Mouse (Mus musculus): ENCODE data around the gene Ear14. TPM values are rescaled to one million over a fixed set of nuclear protein-coding genes. Genes with fewer than 3 reads are reported as not detected.
"Not testable (repeated sequence)": the region's sequence is repeated elsewhere in the genome, so short reads cannot be mapped to it uniquely, and the experiment has no call there.

Ear14 gene
- polyA plus RNA-seq, 1 experiment from 2014 or later = not detected

DNA sequence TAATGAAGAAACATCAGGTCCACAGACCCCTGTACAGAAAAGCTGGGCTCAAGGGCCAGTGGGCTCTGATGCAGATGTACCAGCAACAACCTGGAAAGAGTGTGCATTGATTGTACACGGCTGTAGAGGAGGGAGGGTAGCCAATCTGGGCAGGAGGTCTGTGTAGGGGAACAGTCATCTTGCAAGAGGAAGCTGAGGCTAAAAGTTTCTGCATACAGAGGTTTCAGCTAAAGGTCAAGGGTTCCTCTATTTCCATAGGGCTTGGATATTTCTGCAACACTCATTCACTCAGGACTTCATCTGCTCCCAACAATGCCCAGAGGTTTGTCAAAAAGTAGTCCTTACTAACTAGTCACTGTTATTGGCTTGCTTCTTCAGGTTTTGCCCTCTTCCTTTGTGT lies 34.3 kb downstream of the Ear14 start:
- H3K27ac ChIP-seq (ENCODE audit: low read depth, low read length); ATAC-seq; DNase-seq (ENCODE audit: low spot score); H3K4me3 ChIP-seq (ENCODE audit: low read depth, low read length); H3K4me1 ChIP-seq (ENCODE audit: control insufficient read depth, insufficient read depth, low read length); H3K4me2 ChIP-seq (ENCODE audit: low read length); H3K27me3 ChIP-seq (replicated peaks; ENCODE audit: control insufficient read depth, insufficient read depth, low read length); H3K36me3 ChIP-seq (ENCODE audit: control insufficient read depth, insufficient read depth, low read length); H3K9me3 ChIP-seq (replicated peaks; ENCODE audit: control insufficient read depth, low read length); H3K9ac ChIP-seq (ENCODE audit: low read length): not testable (repeated sequence)
- 92% methylated on average over 1 of the region's 1 CpGs for WGBS

DNA sequence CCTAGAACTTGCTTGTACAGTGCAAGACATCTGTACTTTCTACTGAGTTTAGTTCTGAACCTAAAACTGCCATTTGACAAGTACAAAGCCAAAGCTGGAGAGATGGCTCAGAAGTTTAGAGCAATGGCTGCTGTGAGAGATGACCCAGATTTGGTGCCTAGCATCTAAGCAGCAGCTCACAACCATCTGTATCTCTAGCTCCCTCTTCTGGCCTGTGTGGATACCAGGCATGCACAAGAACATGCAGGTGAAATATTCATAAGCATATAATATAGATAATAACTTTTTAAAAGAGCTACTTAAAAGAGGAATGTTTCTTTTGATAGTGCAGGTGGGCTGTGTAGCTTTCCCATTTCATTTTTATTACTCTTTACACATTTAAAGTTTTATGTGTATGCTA lies 37.7 kb downstream of the Ear14 start:
- H3K9me3 ChIP-seq (replicated peaks; ENCODE audit: control insufficient read depth, low read length) = no peaks in the 10 kb centered on the region
- ATAC-seq (no peak), DNase-seq (ENCODE audit: low spot score) (peak; percentile 61)
- H3K4me2 ChIP-seq (ENCODE audit: low read length) = no peak overlapping the region
- H3K27me3 ChIP-seq (replicated peaks; ENCODE audit: control insufficient read depth, insufficient read depth, low read length) = no peaks in the 10 kb centered on the region
- no peaks in the 10 kb centered on the region for H3K36me3 ChIP-seq (ENCODE audit: control insufficient read depth, insufficient read depth, low read length)
- no peak overlapping the region for H3K4me3 ChIP-seq (ENCODE audit: low read depth, low read length)
- H3K27ac ChIP-seq (ENCODE audit: low read depth, low read length) = no peak overlapping the region
- no peak overlapping the region for H3K9ac ChIP-seq (ENCODE audit: low read length)
- H3K4me1 ChIP-seq (ENCODE audit: control insufficient read depth, insufficient read depth, low read length) = no peaks in the 10 kb centered on the region

DNA sequence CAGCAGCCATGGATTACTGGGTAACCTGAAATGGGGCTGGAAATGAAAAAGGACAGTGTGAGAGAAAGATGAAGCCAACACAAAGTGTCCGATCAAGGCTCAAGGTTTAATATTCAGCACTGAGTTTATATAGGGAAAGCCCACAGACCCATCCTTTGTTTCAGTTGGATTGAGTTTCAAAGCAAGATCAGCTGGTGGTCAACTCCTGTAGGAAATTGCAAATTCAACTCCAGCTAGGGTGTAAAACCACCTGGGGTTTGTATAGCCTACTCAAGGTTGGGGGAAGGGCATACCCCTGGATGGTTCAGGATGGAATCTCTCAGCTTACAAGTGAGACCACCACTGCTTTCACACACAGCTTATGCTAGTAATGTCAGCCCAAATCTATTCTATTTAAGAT lies 44.5 kb downstream of the Ear14 start:
- no peak overlapping the region for H3K4me2 ChIP-seq (ENCODE audit: low read length)
- DNase-seq (ENCODE audit: low spot score) = no peak
- no peaks in the 10 kb centered on the region for H3K4me1 ChIP-seq (ENCODE audit: control insufficient read depth, insufficient read depth, low read length)
- H3K27me3 ChIP-seq (replicated peaks; ENCODE audit: control insufficient read depth, insufficient read depth, low read length) = no peaks in the 10 kb centered on the region
- no peak overlapping the region for H3K27ac ChIP-seq (ENCODE audit: low read depth, low read length)
- no peak overlapping the region for H3K9ac ChIP-seq (ENCODE audit: low read length)
- no peaks in the 10 kb centered on the region for H3K9me3 ChIP-seq (replicated peaks; ENCODE audit: control insufficient read depth, low read length)
- no peak for ATAC-seq
- no peaks in the 10 kb centered on the region for H3K36me3 ChIP-seq (ENCODE audit: control insufficient read depth, insufficient read depth, low read length)
- no peak overlapping the region for H3K4me3 ChIP-seq (ENCODE audit: low read depth, low read length)
- 85% methylated on average over 1 of the region's 1 CpGs for WGBS

DNA sequence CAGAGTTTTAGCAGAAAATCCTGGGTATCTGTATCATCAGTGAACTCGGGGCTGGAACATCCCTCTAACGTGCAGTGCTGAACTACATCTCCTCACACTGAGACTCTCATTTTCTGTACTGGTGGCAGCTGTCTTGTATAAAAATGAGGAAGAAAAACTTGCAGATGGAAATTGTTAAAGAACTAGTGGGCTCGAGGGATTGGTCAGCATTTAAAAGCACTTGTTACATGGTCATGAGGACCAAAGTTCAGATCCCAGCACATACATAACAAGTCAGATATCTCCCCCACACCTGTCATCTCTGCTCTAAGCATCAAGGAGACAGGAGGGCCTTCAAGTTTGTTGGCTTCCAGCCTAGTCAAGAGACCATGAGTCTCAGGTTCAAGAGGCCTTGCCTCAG lies 47.2 kb downstream of the Ear14 start:
- Histone ChIP-seq H3K27ac (ENCODE audit: low read depth, low read length) (no peak overlapping the region), H3K4me1 (ENCODE audit: control insufficient read depth, insufficient read depth, low read length) (no peaks in the 10 kb centered on the region), H3K4me2 (ENCODE audit: low read length) (no peak overlapping the region), H3K36me3 (ENCODE audit: control insufficient read depth, insufficient read depth, low read length) (no peaks in the 10 kb centered on the region), H3K9ac (ENCODE audit: low read length) (no peak overlapping the region), H3K9me3 (replicated peaks; ENCODE audit: control insufficient read depth, low read length) (no peaks in the 10 kb centered on the region), H3K4me3 (ENCODE audit: low read depth, low read length) (no peak overlapping the region), H3K27me3 (replicated peaks; ENCODE audit: control insufficient read depth, insufficient read depth, low read length) (no peaks in the 10 kb centered on the region)
- ATAC-seq = no peak
- no peak for DNase-seq (ENCODE audit: low spot score)
- WGBS = 88% methylated on average over 3 of the region's 3 CpGs

DNA sequence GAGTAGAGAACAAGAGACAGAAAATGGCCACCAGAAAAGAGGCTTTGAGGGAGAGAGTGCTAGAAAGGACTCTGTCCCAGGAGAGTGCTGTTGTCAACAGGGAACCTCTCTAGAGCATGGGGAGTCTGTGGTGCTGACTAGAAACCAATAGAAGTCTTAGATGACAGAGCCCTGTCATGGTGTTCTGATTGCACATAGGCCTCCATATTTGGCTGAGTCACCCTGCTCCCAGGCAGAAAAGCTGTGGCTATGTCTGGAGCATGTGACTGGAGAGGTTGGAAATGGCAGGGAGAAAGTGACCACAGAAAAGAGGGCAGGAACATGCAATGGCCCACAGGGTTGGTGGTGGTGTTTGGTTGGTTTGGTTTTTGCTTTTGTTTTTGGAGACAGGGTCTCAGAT lies 49.0 kb downstream of the Ear14 start:
- H3K4me3 ChIP-seq (ENCODE audit: low read depth, low read length); H3K9ac ChIP-seq (ENCODE audit: low read length); H3K36me3 ChIP-seq (ENCODE audit: control insufficient read depth, insufficient read depth, low read length); H3K27ac ChIP-seq (ENCODE audit: low read depth, low read length); H3K9me3 ChIP-seq (replicated peaks; ENCODE audit: control insufficient read depth, low read length); H3K4me1 ChIP-seq (ENCODE audit: control insufficient read depth, insufficient read depth, low read length); H3K4me2 ChIP-seq (ENCODE audit: low read length); ATAC-seq; DNase-seq (ENCODE audit: low spot score); H3K27me3 ChIP-seq (replicated peaks; ENCODE audit: control insufficient read depth, insufficient read depth, low read length): not testable (repeated sequence)

DNA sequence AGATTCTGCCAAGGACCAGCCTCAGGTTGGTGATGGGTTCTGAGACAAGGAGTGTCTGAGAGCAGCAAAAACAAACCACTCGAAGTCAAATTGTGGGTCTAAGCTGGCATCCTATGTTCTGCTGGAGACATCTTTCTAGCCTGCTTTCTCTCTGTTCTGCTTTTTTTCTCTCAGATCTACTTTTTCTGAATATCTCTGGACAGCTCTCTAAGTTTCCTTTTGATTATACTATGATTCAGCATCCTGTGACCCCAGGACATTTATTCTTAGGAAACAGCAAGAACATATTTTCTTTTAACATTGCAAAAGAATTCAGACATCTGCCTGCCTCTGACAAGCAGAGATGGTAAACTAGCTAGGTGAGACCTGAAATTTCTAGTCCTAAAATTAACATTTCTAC lies 50.4 kb downstream of the Ear14 start:
- H3K27ac ChIP-seq (ENCODE audit: low read depth, low read length) = no peak overlapping the region
- ATAC-seq (no peak), DNase-seq (ENCODE audit: low spot score) (no peak)
- 84% methylated on average over 1 of the region's 1 CpGs for WGBS
- no peaks in the 10 kb centered on the region for H3K9me3 ChIP-seq (replicated peaks; ENCODE audit: control insufficient read depth, low read length)
- no peak overlapping the region for H3K4me2 ChIP-seq (ENCODE audit: low read length)
- H3K4me3 ChIP-seq (ENCODE audit: low read depth, low read length) = no peak overlapping the region
- no peaks in the 10 kb centered on the region for H3K27me3 ChIP-seq (replicated peaks; ENCODE audit: control insufficient read depth, insufficient read depth, low read length)
- H3K36me3 ChIP-seq (ENCODE audit: control insufficient read depth, insufficient read depth, low read length) = no peaks in the 10 kb centered on the region
- no peaks in the 10 kb centered on the region for H3K4me1 ChIP-seq (ENCODE audit: control insufficient read depth, insufficient read depth, low read length)
- H3K9ac ChIP-seq (ENCODE audit: low read length) = no peak overlapping the region

Other genes with a start within 250 kb of the Ear14 start
- gene Pnp2, start 247.4 kb upstream of the Ear14 start, polyA plus RNA-seq (2014; fragmentation: Nextera tagmentation; extraction: Ambion mirVana) = 0.46 and 0.69 TPM in 2 replicates
- not detected in 2 replicates for gene Rnase10, start 195.6 kb upstream of the Ear14 start, polyA plus RNA-seq (2014; fragmentation: Nextera tagmentation; extraction: Ambion mirVana)
- gene Rnase9, start 161.5 kb upstream of the Ear14 start, polyA plus RNA-seq (2014; fragmentation: Nextera tagmentation; extraction: Ambion mirVana) = not detected in 2 replicates
- gene Rnase11, start 153.2 kb upstream of the Ear14 start, polyA plus RNA-seq (2014; fragmentation: Nextera tagmentation; extraction: Ambion mirVana) = not detected in 2 replicates
- not detected in 2 replicates for gene Rnase12, start 145.7 kb upstream of the Ear14 start, polyA plus RNA-seq (2014; fragmentation: Nextera tagmentation; extraction: Ambion mirVana)
- not detected in 2 replicates for gene Olfr750, start 129.0 kb upstream of the Ear14 start, polyA plus RNA-seq (2014; fragmentation: Nextera tagmentation; extraction: Ambion mirVana)
- gene Rnase4, start 112.3 kb upstream of the Ear14 start, polyA plus RNA-seq (2014; fragmentation: Nextera tagmentation; extraction: Ambion mirVana) = 11.5 and 14.2 TPM in 2 replicates
- 2.2 and 2.8 TPM in 2 replicates for gene Ang, start 112.2 kb upstream of the Ear14 start, polyA plus RNA-seq (2014; fragmentation: Nextera tagmentation; extraction: Ambion mirVana)
- gene Eddm3b, start 89.0 kb upstream of the Ear14 start, polyA plus RNA-seq (2014; fragmentation: Nextera tagmentation; extraction: Ambion mirVana) = not detected in 2 replicates
- gene Rnase6, start 79.5 kb upstream of the Ear14 start, polyA plus RNA-seq (2014; fragmentation: Nextera tagmentation; extraction: Ambion mirVana) = 0.33 and 1.3 TPM in 2 replicates
- gene Rnase1, start 56.6 kb upstream of the Ear14 start, polyA plus RNA-seq (2014; fragmentation: Nextera tagmentation; extraction: Ambion mirVana) = 0.18 TPM in 1 of 2 replicates, not detected in the other
- not detected in 2 replicates for gene Rnase2b, start 41.1 kb upstream of the Ear14 start, polyA plus RNA-seq (2014; fragmentation: Nextera tagmentation; extraction: Ambion mirVana)
- gene Ang2, start 4.2 kb upstream of the Ear14 start, polyA plus RNA-seq (2014; fragmentation: Nextera tagmentation; extraction: Ambion mirVana) = not detected in 2 replicates
- not detected in 2 replicates for gene Rnase2a, start 52.7 kb downstream of the Ear14 start, polyA plus RNA-seq (2014; fragmentation: Nextera tagmentation; extraction: Ambion mirVana)
- gene Gm7247, start 158.4 kb downstream of the Ear14 start, polyA plus RNA-seq (2014; fragmentation: Nextera tagmentation; extraction: Ambion mirVana) = not detected in 2 replicates
- not detected in 2 replicates for gene Vmn2r88, start 207.4 kb downstream of the Ear14 start, polyA plus RNA-seq (2014; fragmentation: Nextera tagmentation; extraction: Ambion mirVana)
- gene Vmn2r89, start 248.5 kb downstream of the Ear14 start, polyA plus RNA-seq (2014; fragmentation: Nextera tagmentation; extraction: Ambion mirVana) = not detected in 2 replicates

Data from forebrain, embryonic 14.5 days (tissue).